Mouse (Mus musculus): ENCODE measurements at regions not wholly inside any gene's neighbourhood (a gene's known extent, or its start where the extent isn't known, plus 50 kb on each side); places are given as distances from the start of the nearest gene placed in this dataset.
A peak's percentile ranks its signal among the peaks of the same experiment; 100 is the strongest.

GRCm38 (mm10) chr15:17006139-17006538 is 277.6 kb downstream of the Cdh9 start:
- DNase-seq (ENCODE audit: low spot score) = peak; percentile 19

GRCm38 (mm10) chr15:17007811-17008210 is 279.3 kb downstream of the Cdh9 start:
- Histone ChIP-seq H3K4me1 (ENCODE audit: control insufficient read depth, insufficient read depth, low read length) (no peaks in the 10 kb centered on the region), H3K36me3 (ENCODE audit: control insufficient read depth, insufficient read depth, low read length) (no peaks in the 10 kb centered on the region), H3K4me2 (ENCODE audit: low read length) (no peak overlapping the region), H3K27me3 (replicated peaks; ENCODE audit: control insufficient read depth, insufficient read depth, low read length) (no peaks in the 10 kb centered on the region), H3K9ac (ENCODE audit: low read length) (no peak overlapping the region), H3K27ac (ENCODE audit: low read depth, low read length) (no peak overlapping the region), H3K9me3 (replicated peaks; ENCODE audit: control insufficient read depth, low read length) (no peaks in the 10 kb centered on the region), H3K4me3 (ENCODE audit: low read depth, low read length) (no peak overlapping the region)
- DNase-seq (ENCODE audit: low spot score) (peak; percentile 55), ATAC-seq (no peak)
- 87% methylated on average over 4 of the region's 4 CpGs for WGBS

More at GRCm38 (mm10) chr15:17006139-17006538, 277.6 kb downstream of the Cdh9 start:
- 85% methylated on average over 2 of the region's 2 CpGs for WGBS
- Histone ChIP-seq H3K27ac (ENCODE audit: low read depth, low read length) (no peak overlapping the region), H3K4me3 (ENCODE audit: low read depth, low read length) (no peak overlapping the region), H3K4me1 (ENCODE audit: control insufficient read depth, insufficient read depth, low read length) (no peaks in the 10 kb centered on the region), H3K4me2 (ENCODE audit: low read length) (no peak overlapping the region), H3K27me3 (replicated peaks; ENCODE audit: control insufficient read depth, insufficient read depth, low read length) (no peaks in the 10 kb centered on the region), H3K36me3 (ENCODE audit: control insufficient read depth, insufficient read depth, low read length) (no peaks in the 10 kb centered on the region), H3K9me3 (replicated peaks; ENCODE audit: control insufficient read depth, low read length) (no peaks in the 10 kb centered on the region), H3K9ac (ENCODE audit: low read length) (no peak overlapping the region)
- ATAC-seq = no peak

- H3K4me1 ChIP-seq (ENCODE audit: control insufficient read depth, insufficient read depth, low read length) = no peaks in the 10 kb centered on the region
- H3K9ac ChIP-seq (ENCODE audit: low read length) = no peak overlapping the region
- 26% methylated on average over 2 of the region's 2 CpGs for WGBS
- no peaks in the 10 kb centered on the region for H3K27me3 ChIP-seq (replicated peaks; ENCODE audit: control insufficient read depth, insufficient read depth, low read length)
- no peak overlapping the region for H3K4me2 ChIP-seq (ENCODE audit: low read length)
- no peak overlapping the region for H3K27ac ChIP-seq (ENCODE audit: low read depth, low read length)
- no peaks in the 10 kb centered on the region for H3K9me3 ChIP-seq (replicated peaks; ENCODE audit: control insufficient read depth, low read length)
- no peak overlapping the region for H3K4me3 ChIP-seq (ENCODE audit: low read depth, low read length)
- ATAC-seq (no peak), DNase-seq (ENCODE audit: low spot score) (peak; percentile 9)
- H3K36me3 ChIP-seq (ENCODE audit: control insufficient read depth, insufficient read depth, low read length) = no peaks in the 10 kb centered on the region
Measured at GRCm38 (mm10) chr15:17048867-17049628, 320.5 kb downstream of the Cdh9 start.

- 77% methylated on average over 4 of the region's 4 CpGs for WGBS
- peak; percentile 39 for DNase-seq (ENCODE audit: low spot score)
- no peak overlapping the region for H3K4me2 ChIP-seq (ENCODE audit: low read length)
- H3K9ac ChIP-seq (ENCODE audit: low read length) = no peak overlapping the region
- no peaks in the 10 kb centered on the region for H3K27me3 ChIP-seq (replicated peaks; ENCODE audit: control insufficient read depth, insufficient read depth, low read length)
- no peaks in the 10 kb centered on the region for H3K4me1 ChIP-seq (ENCODE audit: control insufficient read depth, insufficient read depth, low read length)
- H3K36me3 ChIP-seq (ENCODE audit: control insufficient read depth, insufficient read depth, low read length) = no peaks in the 10 kb centered on the region
- no peak overlapping the region for H3K4me3 ChIP-seq (ENCODE audit: low read depth, low read length)
- ATAC-seq = no peak
- H3K9me3 ChIP-seq (replicated peaks; ENCODE audit: control insufficient read depth, low read length) = no peaks in the 10 kb centered on the region
- H3K27ac ChIP-seq (ENCODE audit: low read depth, low read length) = no peak overlapping the region
Measured at GRCm38 (mm10) chr15:17069772-17070171, 341.2 kb downstream of the Cdh9 start.

- Histone ChIP-seq H3K27me3 (replicated peaks; ENCODE audit: control insufficient read depth, insufficient read depth, low read length) (no peaks in the 10 kb centered on the region), H3K4me1 (ENCODE audit: control insufficient read depth, insufficient read depth, low read length) (no peaks in the 10 kb centered on the region), H3K9me3 (replicated peaks; ENCODE audit: control insufficient read depth, low read length) (no peaks in the 10 kb centered on the region), H3K4me2 (ENCODE audit: low read length) (no peak overlapping the region), H3K27ac (ENCODE audit: low read depth, low read length) (no peak overlapping the region), H3K9ac (ENCODE audit: low read length) (no peak overlapping the region), H3K4me3 (ENCODE audit: low read depth, low read length) (no peak overlapping the region), H3K36me3 (ENCODE audit: control insufficient read depth, insufficient read depth, low read length) (no peaks in the 10 kb centered on the region)
- no peak for DNase-seq (ENCODE audit: low spot score)
- 75% methylated on average over 2 of the region's 2 CpGs for WGBS
- no peak for ATAC-seq
Measured at GRCm38 (mm10) chr15:17084030-17084429, 355.5 kb downstream of the Cdh9 start.

- Histone ChIP-seq H3K9ac (ENCODE audit: low read length) (no peak overlapping the region), H3K4me2 (ENCODE audit: low read length) (no peak overlapping the region), H3K9me3 (replicated peaks; ENCODE audit: control insufficient read depth, low read length) (no peaks in the 10 kb centered on the region), H3K4me3 (ENCODE audit: low read depth, low read length) (no peak overlapping the region), H3K4me1 (ENCODE audit: control insufficient read depth, insufficient read depth, low read length) (no peaks in the 10 kb centered on the region), H3K27me3 (replicated peaks; ENCODE audit: control insufficient read depth, insufficient read depth, low read length) (no peaks in the 10 kb centered on the region), H3K27ac (ENCODE audit: low read depth, low read length) (no peak overlapping the region), H3K36me3 (ENCODE audit: control insufficient read depth, insufficient read depth, low read length) (no peaks in the 10 kb centered on the region)
- WGBS = 90% methylated on average over 5 of the region's 5 CpGs
- DNase-seq (ENCODE audit: low spot score) (no peak), ATAC-seq (no peak)
Measured at GRCm38 (mm10) chr15:17088644-17089228, 360.2 kb downstream of the Cdh9 start.

- 3% methylated on average over 4 of the region's 4 CpGs for WGBS
- Histone ChIP-seq H3K4me1 (ENCODE audit: control insufficient read depth, insufficient read depth, low read length) (no peaks in the 10 kb centered on the region), H3K27me3 (replicated peaks; ENCODE audit: control insufficient read depth, insufficient read depth, low read length) (no peaks in the 10 kb centered on the region), H3K9ac (ENCODE audit: low read length) (no peak overlapping the region), H3K27ac (ENCODE audit: low read depth, low read length) (no peak overlapping the region), H3K36me3 (ENCODE audit: control insufficient read depth, insufficient read depth, low read length) (no peaks in the 10 kb centered on the region), H3K4me3 (ENCODE audit: low read depth, low read length) (no peak overlapping the region), H3K4me2 (ENCODE audit: low read length) (no peak overlapping the region), H3K9me3 (replicated peaks; ENCODE audit: control insufficient read depth, low read length) (no peaks in the 10 kb centered on the region)
- peak; percentile 88 for ATAC-seq
- DNase-seq (ENCODE audit: low spot score) = peak; percentile 75
Measured at GRCm38 (mm10) chr15:17098927-17099326, 370.4 kb downstream of the Cdh9 start.

GRCm38 (mm10) chr15:17101182-17101581 is 372.6 kb downstream of the Cdh9 start:
- ATAC-seq (no peak), DNase-seq (ENCODE audit: low spot score) (no peak)
- H3K4me2 ChIP-seq (ENCODE audit: low read length) = no peak overlapping the region
- H3K27me3 ChIP-seq (replicated peaks; ENCODE audit: control insufficient read depth, insufficient read depth, low read length) = no peaks in the 10 kb centered on the region
- H3K9me3 ChIP-seq (replicated peaks; ENCODE audit: control insufficient read depth, low read length) = no peaks in the 10 kb centered on the region
- H3K9ac ChIP-seq (ENCODE audit: low read length) = no peak overlapping the region
- H3K4me1 ChIP-seq (ENCODE audit: control insufficient read depth, insufficient read depth, low read length) = no peaks in the 10 kb centered on the region
- no peak overlapping the region for H3K4me3 ChIP-seq (ENCODE audit: low read depth, low read length)
- 82% methylated on average over 3 of the region's 3 CpGs for WGBS
- no peak overlapping the region for H3K27ac ChIP-seq (ENCODE audit: low read depth, low read length)
- no peaks in the 10 kb centered on the region for H3K36me3 ChIP-seq (ENCODE audit: control insufficient read depth, insufficient read depth, low read length)

- no peaks in the 10 kb centered on the region for H3K9me3 ChIP-seq (replicated peaks; ENCODE audit: control insufficient read depth, low read length)
- no peaks in the 10 kb centered on the region for H3K27me3 ChIP-seq (replicated peaks; ENCODE audit: control insufficient read depth, insufficient read depth, low read length)
- DNase-seq (ENCODE audit: low spot score) (no peak), ATAC-seq (no peak)
- H3K4me3 ChIP-seq (ENCODE audit: low read depth, low read length) = no peak overlapping the region
- no peak overlapping the region for H3K9ac ChIP-seq (ENCODE audit: low read length)
- no peak overlapping the region for H3K4me2 ChIP-seq (ENCODE audit: low read length)
- H3K4me1 ChIP-seq (ENCODE audit: control insufficient read depth, insufficient read depth, low read length) = no peaks in the 10 kb centered on the region
- WGBS = 65% methylated on average over 1 of the region's 1 CpGs
- H3K36me3 ChIP-seq (ENCODE audit: control insufficient read depth, insufficient read depth, low read length) = no peaks in the 10 kb centered on the region
- no peak overlapping the region for H3K27ac ChIP-seq (ENCODE audit: low read depth, low read length)
Measured at GRCm38 (mm10) chr15:17135721-17136120, 407.2 kb downstream of the Cdh9 start.

Data from forebrain, embryonic 14.5 days (tissue).